Mouse (Mus musculus) natural killer cell, adult 2 months (primary cell): ENCODE data around the gene Scamp4.
"Not testable (repeated sequence)": the region's sequence is repeated elsewhere in the genome, so short reads cannot be mapped to it uniquely, and the experiment has no call there.

Experiments
- DNase-seq, 2 experiments: peaks; one replicate each; pipeline ENCODE4 v3.0.0; 2022; ENCODE audit warnings: low spot score in 2 of 2

Scamp4 gene

DNA sequence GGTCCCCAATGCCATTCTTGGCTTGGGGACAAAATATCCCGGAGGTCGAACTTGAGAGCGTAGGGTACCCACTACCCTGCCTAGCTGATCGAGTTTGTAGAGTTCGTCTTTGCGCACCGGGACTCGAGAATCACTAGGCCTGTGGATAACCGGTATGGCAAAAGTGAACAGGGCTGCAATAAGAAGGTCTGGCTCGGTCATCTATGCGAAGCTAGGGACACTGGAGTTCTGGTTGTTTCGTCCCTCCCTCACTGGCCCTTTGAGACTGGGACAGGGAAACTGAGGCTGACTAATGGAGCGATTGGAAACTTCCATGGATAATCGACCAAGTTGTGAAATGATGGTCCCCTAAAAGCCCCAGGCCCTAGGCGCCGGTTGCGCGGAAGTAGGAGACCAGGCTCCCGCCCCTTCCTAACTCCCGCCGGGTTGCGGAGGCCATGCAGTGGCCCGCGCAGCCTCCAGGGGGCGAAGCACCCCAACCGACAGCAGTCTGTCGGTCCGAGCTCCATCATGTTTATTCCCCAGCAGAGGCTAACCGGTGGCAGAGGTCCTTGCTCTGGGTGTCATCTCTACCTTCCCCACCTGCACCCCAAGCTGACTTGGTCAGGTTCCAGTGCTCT is 24.4 kb upstream of the Scamp4 start:
- DNase-seq, result peak; percentile 82 to 87

DNA sequence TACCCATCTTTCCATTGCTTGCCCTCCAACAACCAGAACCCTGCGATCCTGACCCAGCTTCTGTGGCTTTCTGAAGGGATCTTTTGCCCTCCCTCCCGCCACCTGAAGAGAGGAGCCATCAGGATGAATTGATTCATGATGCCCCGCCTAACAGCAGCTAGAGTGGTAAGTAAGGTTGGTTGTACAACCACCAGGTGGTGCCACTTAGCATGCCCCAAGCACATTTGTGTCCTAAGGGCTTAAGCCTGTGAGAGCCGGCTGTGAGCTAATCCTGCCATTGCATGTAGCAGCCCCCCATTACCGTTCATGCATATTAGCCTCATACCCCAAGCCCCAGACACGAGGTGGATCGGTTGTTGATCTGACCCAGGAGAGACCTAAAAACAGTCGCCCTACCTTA is 23.8 kb upstream of the Scamp4 start:
- peak; percentile 63 to 85 for DNase-seq

DNA sequence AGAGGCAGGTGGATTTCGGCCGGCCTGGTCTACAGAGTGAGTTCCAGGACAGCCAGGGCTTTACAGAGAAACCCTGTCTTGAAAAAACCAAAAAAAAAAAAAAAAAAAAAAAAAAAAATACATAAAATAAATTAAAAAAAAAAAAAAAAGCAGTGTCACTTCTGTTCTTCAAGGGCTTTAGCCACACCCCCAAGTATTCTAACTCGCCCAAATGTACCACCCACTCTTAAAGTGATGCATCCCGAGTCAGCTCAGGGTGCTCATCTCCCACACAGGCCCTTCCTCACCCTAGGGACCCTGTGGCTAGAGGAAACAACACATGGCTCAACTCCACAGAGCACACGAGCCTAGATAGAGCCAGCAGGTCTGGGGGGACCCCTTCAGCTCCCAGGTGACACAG is 19.6 kb upstream of the Scamp4 start:
- no peak for DNase-seq

DNA sequence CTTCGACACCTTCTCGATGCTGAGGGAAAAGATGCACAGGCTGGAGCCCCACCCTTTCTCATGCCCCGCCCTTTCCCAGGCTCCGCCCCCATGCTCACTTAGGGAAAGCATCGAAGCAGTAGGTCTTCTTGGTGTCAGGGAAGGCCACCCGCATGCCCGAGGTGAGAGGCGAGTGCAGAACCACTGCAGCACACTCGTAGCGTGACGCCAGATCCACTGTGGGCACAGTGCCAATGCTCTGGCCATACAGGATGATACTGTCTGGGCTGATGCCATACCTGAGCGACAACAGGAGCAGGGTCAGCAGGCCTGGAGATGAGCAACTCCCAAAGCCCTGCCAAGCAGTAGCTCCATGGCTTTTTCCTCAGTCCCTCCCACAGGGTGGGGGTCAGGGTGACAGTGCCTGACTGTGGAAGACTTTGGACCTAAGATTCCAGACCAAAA is 18.6 kb upstream of the Scamp4 start:
- DNase-seq, result no peak

DNA sequence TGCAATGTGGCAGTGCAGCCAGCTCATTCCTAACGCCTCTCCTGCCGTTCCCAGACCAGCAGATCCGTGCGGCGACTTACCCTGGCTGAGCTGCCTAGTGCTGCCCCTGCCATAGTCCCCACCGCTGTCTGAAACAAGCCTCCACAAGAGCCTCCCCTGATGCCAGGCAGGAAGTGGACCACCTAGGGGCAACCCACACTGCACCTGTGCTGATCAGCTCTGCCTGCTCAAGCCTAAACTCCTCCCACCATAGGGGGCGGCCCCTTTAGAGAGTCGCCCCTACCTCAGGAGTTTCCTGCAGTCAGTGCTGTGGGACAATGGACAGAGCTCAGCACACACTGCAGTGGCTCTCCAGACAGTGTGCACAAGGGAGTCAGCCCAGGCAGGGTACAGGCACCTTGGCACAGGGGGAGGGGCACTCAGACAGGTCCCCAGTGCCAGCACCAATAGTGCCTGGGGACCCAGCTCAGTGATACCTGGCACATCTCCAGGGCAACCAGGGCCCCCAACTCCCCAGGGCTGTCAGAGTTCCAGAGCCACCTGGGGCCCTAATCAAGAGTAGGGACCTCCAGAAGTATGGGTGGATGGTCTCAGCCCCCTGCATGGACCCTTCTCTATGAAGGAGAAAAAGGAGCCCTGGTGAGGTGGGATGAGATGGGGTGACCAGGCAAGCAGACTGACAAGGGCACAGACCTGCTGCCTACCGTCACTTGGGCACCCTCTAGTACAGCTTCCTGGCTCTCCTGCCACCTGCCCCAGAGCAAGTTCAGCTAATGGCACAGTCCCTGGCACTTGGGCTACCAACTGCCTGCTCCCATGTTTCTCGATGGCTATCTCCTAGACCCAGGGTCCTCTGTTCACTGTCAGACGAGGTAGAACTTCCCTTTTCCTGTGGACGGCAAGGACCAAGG is 17.8 kb upstream of the Scamp4 start:
- no peak for DNase-seq

DNA sequence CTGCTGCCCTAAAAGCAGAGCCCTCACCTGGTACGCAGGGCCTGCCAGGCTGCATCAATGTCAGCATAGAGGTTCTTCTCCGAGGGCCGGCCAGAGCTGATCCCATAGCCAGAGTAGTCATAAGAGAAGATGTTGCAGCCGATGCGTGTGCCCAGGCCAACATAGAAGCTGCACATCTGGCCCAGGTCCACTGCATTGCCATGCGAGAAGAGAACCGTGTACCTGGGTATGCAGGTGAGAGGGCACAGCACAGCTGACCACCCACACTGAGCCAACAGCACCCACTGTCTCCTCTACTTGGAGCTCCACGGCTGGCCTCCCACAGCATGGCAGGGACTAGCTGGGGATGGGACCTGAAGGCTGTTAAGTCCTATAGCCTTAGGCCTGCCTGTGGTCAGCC is 17.1 kb upstream of the Scamp4 start:
- no peak for DNase-seq

DNA sequence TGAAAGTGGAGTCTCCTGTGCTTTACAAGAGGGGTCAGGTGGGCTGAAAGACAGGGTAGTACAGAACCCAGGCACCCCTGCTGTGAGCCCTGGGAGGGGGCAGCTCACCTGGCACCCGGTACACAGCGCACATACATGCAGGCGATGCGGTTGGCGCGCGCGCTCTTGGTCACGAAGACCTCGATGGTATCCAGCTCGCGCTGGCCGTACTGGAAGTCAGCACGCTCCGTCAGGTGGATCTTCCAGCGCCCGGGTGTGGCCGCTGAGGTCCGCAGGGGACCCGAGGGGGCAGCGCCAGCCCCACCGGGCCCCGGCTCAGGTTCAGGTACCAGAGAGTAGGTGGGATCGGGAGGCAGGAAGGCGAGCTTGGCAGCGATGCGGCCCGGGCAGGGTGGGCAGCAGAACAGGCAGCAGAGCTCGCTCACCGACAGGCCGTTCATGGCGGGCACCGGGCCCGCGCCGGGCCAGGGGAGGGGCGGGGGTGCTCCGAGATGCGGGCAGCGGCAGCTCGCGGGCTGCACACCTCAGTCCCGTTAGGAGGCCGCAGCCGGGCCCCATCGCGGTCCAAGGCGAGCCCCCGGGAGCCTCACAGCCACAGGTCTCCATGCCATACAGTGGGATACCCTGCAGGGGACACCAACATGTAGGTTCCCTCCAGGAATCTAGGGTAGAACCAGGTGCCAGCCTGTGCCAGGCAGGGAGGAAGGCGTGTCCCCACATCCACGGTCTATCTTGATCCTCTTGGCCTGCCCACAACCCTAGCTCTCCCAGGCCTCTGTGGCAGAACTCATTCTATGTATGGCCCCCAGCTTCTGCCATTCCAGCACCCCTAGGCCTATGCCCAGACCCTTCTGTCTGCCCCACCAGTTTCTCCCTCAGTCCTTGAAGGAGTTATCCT is 16.0 kb upstream of the Scamp4 start:
- no peak for DNase-seq

DNA sequence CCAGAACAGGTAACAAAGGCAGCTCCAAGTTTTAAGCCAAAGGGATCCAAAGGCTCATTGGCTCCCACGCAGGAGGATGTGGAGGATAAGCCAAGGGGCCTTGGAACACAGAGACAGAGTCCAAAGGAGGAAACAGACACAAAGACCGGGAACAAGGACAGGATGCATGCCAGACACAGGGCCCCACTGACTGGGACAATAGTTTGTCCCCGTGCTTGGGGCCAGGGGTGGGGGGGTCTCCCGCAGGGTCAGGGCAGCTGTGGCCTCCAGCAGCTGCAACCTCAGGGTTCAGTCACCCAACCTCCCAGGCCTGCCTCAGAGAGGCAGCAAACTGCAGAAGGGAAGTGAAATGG is 15.4 kb upstream of the Scamp4 start:
- DNase-seq, result no peak

DNA sequence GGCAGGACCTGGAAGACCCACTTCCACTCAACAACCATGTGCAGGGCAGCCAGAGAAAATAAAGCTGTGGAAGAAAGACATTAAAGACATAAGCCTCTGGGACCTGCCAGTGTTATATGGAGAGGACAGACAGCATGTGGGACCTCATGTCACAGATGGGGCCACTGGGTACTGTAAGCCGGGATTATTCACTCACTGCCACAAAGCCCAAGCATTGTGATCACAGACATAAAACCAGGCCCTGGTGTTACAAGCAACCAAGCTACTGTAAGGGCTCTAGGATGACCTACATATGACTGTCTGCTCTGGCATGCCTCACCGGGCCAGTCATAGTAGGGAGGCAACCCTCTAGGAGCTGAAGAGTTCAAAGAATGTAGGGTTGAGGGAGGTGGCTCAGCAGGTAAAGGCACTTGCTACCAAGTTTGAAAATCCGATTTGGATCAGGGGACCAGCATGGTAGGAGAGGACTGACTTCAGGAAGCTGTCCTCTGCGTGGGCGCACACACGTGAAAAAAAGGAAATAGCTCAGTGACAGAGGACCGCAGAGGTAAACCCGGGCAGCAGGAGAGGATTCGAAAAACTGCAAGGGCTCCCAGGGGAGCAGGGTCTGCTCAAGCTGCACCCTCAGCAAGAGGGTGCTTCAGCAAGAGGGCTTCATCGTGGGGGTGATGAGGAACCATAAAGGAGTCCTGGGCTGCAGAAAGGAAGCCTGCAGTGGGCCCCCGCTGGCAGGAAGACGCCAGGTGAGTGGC is 13.4 kb upstream of the Scamp4 start:
- peak in 1 of 2 experiments; percentile 74 for DNase-seq

DNA sequence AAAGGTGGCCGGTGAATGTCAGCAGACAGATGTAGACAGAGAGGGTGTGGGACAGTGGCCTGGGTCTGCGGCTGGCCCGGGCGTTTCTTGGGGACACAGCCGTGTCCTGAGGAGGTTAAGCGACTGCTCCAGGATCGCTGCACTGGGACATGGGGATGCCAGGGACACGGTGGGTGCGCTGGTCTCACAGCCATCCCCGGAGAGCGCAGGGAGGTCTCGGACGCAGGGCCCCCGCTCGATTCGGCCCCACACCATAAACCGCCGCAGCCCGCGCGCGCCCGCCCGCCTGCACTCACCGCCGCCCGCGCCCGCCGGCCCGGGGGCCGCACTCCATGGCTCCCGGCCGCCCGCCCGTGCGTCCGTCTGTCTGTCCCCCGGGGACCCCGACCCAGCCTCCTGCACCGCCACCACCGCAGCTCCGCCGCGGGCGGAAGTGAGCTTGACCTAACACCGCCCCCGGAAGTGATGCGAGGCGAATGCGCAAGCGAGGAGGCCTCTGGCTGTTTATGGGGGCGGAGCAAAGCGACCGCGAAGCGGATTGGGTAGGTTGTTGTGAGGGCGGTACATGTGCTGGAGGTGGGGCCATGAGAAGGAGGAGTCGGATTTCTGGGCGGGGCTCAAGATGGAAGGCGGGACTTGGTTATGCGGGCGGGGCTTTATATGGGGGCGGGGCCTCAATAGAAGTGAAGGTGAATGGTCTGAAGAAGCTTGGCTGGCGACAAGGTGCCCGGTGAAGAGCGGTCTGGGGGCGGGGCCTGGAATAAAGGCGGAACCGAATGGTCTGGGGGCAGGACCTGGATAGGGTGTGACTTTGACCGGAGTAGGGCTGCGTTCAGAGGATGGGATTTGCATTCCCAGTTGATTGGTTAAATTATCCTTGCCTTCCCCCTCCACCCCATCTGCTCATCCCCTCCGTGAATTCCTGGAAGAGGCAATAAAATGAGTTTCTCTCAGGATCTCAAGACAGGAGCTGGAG is 12.5 kb upstream of the Scamp4 start, which contains the start of gene Abhd17a:
Gene Abhd17a, minus strand, starts transcription at position 463 of the 976 bp plus-strand sequence.
- DNase-seq, result peak; percentile 95 to 97

DNA sequence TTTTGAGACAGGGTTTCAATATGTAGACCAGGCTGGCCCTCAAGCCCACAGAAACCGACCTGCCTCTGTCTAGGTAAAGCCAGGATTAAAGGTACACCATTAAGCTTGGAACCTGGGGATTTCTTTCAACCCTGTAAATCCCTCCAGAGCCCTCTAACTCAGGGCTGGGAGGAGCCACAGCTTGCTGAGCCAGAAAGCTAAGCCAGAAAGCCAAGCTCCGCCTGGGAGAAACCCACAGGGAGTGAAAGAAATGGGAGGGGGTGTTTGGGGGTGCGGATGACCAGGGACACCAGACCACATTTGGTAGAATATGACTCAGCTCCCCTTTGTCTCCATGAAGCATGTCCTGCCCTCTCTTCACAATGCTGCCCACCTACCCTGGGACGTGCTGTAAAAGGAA is 6.4 kb upstream of the Scamp4 start:
- no peak for DNase-seq

DNA sequence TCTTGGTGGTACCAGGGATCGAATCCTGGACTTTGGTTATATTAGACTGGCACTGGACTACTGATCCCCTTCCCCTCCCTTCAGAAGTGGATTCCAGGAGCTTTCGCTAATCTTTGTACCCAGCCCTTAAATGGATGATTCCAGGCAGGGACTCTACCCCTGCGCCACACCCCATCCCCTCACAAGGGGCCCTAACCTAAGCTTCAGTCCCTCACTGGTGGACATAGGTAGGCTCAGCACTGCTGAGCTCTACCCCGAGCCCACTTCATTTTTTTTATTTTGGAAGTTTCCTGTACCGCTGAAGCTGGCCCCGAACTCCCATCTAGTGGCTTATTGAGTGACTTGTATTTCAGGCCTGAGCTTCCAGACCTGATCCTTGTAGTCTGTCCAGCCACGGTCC is 692 bp downstream of the Scamp4 start:
- no peak for DNase-seq

DNA sequence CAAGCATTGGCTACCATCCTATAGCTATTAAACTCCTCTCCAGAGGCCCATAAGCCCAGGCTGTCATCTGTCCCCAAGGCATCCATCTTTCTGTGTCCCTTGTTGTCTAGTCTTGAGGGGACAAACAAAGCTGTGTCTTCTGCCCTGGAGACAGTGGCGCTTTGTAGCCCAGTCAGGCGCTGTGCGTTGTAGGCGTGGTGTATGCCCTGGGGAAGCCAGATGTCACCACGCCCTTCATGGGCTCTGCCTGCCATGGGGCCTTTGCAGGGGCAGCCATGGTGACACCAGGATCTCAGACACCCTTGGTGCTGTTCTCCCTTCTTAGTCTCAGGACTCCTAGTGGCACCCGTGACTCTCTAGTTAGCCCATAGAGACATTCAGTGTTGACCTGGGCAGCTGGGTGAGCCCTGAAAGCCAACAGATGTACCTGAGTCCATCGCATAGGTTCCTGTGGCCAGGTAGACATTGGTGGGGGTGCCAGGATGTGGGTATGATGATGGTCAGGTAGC is 1.4 kb downstream of the Scamp4 start:
- DNase-seq, result peak in 1 of 2 experiments; percentile 61

DNA sequence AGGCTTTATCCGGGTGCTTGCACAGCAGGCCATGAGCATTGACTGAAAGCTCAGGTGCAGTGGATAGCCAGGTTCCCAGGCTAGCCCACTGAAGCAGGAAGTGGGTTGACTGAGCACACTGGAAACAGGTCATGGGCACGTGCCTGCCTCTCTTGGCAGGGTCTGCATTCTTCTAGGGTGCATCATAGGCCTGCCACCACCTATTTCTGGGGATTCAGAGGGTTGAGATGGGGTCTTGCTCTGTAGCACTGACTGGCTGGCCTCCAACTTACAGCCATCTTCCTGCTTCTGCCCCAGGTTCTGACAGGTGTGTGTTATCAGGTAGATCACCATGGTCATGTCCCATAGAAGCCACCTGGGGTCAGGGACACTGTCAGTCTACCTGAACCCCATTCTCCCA is 2.3 kb downstream of the Scamp4 start:
- DNase-seq, result no peak

DNA sequence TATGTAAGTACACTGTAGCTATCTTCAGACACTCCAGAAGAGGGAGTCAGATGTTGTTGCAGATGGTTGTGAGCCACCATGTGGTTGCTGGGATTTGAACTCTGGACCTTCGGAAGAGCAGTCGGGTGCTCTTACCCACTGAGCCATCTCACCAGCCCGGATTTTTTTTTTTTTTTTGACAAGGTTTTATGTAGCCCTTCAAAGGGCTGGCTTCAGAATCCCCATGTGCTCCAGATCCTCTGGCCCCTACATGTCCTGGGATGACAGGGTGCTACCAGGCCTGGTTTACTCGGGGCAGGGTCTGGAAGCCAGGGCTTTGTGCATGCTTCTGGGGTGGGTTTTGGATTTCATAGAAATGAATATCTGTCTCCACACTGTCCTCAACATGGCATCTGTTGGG is 3.0 kb downstream of the Scamp4 start, which contains the start of gene Gm49322:
Gene Gm49322, plus strand, starts transcription at position 301 of the 400 bp plus-strand sequence.
- DNase-seq, result not testable (repeated sequence)

DNA sequence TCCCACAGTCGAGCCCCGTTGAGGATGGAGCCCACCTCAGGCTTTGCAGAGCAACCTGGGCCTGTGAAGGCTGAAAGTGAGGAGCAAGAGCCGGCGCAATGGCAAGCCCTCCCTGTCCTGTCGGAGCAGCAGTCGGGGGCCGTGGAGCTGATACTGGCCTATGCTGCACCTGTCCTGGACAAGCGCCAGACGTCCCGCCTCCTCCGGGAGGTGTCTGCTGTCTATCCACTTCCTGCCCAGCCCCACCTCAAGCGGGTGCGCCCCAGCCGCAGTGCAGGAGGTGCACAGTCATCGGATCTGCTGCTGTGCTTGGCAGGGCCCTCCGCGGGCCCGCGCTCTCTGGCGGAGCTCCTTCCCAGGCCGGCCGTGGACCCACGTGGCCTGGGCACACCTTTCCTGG is 3.6 kb downstream of the Scamp4 start:
- no peak for DNase-seq

DNA sequence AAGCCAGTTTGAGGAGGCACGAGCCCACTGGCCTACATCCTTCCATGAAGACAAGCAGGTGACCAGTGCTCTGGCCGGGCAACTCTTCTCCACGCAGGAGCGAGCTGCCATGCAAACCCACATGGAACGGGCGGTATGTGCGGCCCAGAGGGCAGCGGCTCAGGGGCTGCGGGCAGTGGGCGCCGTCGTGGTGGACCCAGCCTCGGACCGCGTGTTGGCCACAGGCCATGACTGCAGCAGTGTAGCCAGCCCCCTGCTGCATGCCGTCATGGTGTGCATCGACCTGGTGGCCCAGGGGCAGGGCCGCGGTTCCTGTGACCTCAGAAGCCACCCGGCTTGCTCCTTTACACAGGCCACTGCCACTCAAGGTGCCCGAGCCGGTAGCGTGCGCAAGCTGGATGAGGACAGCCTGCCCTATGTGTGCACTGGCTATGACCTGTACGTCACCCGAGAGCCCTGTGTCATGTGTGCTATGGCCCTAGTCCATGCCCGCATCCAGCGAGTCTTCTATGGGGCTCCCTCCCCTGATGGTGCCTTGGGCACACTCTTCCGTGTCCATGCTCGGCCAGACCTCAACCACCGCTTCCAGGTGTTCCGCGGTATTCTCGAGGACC is 4.2 kb downstream of the Scamp4 start:
- no peak for DNase-seq

DNA sequence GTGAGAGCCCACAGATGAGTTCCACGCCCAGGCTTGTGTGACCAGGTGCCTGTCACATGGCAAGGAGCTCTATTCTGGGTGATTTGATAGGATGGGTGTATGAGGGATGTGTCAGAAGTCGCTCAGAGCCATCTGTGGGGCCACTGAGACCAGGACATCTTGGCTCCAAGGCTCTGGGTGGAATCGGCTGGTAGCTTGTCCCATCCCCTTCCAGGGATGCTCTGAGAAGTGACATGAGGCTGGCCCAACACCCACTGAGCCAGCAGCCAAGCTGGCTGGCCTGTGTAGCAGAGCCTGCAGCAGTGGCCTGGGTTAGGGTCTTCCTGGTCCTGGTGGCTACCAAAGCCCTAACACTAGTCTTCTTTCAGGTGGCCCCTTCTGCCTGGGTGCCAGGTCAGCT is 5.8 kb downstream of the Scamp4 start:
- DNase-seq, result no peak

DNA sequence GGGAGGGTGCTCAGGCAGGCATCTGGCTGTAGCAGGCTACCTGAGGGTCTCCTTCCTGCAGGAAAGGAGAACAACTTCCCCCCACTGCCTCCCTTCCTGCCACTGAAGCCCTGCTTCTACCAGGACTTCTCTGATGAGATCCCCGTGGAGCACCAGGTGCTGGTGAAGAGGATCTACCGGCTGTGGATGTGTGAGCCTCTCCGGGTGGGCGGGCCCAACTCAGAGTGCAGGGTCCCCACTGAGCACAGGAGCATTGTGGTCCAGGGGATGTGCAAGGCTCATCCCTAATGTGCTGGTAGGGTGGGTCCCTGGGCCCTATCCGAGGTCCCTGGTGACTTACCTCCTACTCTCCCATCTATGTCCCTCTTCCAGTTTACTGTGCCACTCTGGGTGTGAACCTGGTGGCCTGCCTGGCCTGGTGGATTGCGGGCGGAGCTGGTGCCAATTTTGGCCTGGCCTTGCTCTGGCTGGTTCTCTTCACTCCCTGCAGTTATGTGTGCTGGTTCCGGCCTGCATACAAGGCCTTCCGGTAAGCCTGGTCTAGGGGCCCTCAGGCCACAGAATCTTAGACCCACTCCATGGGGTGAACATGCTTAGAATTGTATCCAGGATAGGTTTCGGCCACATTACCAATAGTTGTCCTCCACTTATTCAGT is 6.7 kb downstream of the Scamp4 start:
- no peak for DNase-seq
